Comparison of ENCODE assay signal across 14 mouse cellular contexts in genomic region chr4:118243791-118244190, GRCm38 (mm10). TPM values are rescaled to one million over a fixed set of nuclear protein-coding genes. Genes with fewer than 3 reads are reported as not detected.
DNase-seq lines count a peak whose midpoint lies in the region; ATAC-seq and TF ChIP-seq lines count a peak whose summit lies in the region.
"Had no signal": no experiment of that assay in that cellular context is flagged by ENCODE, and none has a peak within 500 bp of the region (broad histone marks: within the 10 kb centered on the region; RNA-seq: fewer than 3 reads in every experiment).

No protein-coding gene starts in this region.

- H3K4me3 ChIP-seq in embryonic facial prominence, embryonic 13.5 days, result no peak overlapping the region
- no peak overlapping the region for H3K4me3 ChIP-seq in kidney, embryonic 14.5 days (ENCODE audit: low read length)
- H3K4me3 ChIP-seq in midbrain, embryonic 11.5 days (ENCODE audit: low read depth, low read length), result no peak overlapping the region
- no peak overlapping the region for H3K4me3 ChIP-seq in heart, adult 2 months
- H3K4me3 ChIP-seq: heart, embryonic 13.5 days; left cerebral cortex, adult 2 months; liver, embryonic 15.5 days had no signal

- no peak for TF ChIP-seq POLR2A in brain, embryonic 14.5 days (IDR thresholded peaks at IDR 0.05; ENCODE audit: borderline replicate concordance, extremely low read depth, insufficient read depth, insufficient read length, poor library complexity, severe bottlenecking)
- TF ChIP-seq POLR2A in heart, adult 2 months (IDR thresholded peaks at IDR 0.05; ENCODE audit: insufficient read depth, low read depth, low read length), result no peak

- H3K36me3 ChIP-seq in embryonic facial prominence, embryonic 13.5 days, result peaks cover 68% of the 10 kb centered on the region
- peaks cover 51% of the 10 kb centered on the region for H3K36me3 ChIP-seq in kidney, embryonic 14.5 days (ENCODE audit: control insufficient read depth, insufficient read depth, low read length)
- H3K36me3 ChIP-seq in midbrain, embryonic 11.5 days (ENCODE audit: control insufficient read depth, insufficient read depth, low read length), result peaks cover 14% of the 10 kb centered on the region
- no peaks in the 10 kb centered on the region for H3K36me3 ChIP-seq in heart, adult 2 months (ENCODE audit: control insufficient read depth, insufficient read depth, low read length)

- peak overlapping the region; percentile 27; the same call in 1 of the 2 replicates for H3K9ac ChIP-seq in embryonic facial prominence, embryonic 13.5 days
- no peak overlapping the region for H3K9ac ChIP-seq in kidney, embryonic 14.5 days (ENCODE audit: low read depth, low read length)
- H3K9ac ChIP-seq in midbrain, embryonic 11.5 days (ENCODE audit: low read length), result no peak overlapping the region
- H3K9ac ChIP-seq in heart, adult 2 months (ENCODE audit: low read depth, low read length), result no peak overlapping the region
- H3K9ac ChIP-seq: heart, embryonic 13.5 days; liver, embryonic 15.5 days had no signal

- no peak for TF ChIP-seq EP300 in heart, adult 2 months (IDR thresholded peaks at IDR 0.05; ENCODE audit: insufficient read depth, low read depth, low read length)

- H3K79me2 ChIP-seq in heart, adult 2 months (replicated peaks; ENCODE audit: control insufficient read depth, insufficient read depth, low read length), result no peaks in the 10 kb centered on the region

- TF ChIP-seq CTCF in brain, embryonic 14.5 days (IDR thresholded peaks at IDR 0.05; ENCODE audit: borderline replicate concordance, extremely low read depth, insufficient read depth, insufficient read length), result no peak
- TF ChIP-seq CTCF in heart, adult 2 months (IDR thresholded peaks at IDR 0.05), result no peak

- ATAC-seq in embryonic facial prominence, embryonic 13.5 days (ENCODE audit: insufficient number of reproducible peaks, insufficient read depth, low FRiP score, low TSS enrichment, low read depth), result no peak
- peak; percentile 69 for ATAC-seq in kidney, embryonic 14.5 days (ENCODE audit: low FRiP score, low TSS enrichment)
- ATAC-seq in midbrain, embryonic 11.5 days (ENCODE audit: low FRiP score), result peak; percentile 38; the same call in 1 of the 2 replicates
- ATAC-seq: intestine, postnatal 0 days had no signal

- H3K9me3 ChIP-seq in embryonic facial prominence, embryonic 13.5 days, result no peaks in the 10 kb centered on the region
- H3K9me3 ChIP-seq in kidney, embryonic 14.5 days (ENCODE audit: control insufficient read depth, low read length), result no peaks in the 10 kb centered on the region
- no peaks in the 10 kb centered on the region for H3K9me3 ChIP-seq in midbrain, embryonic 11.5 days (ENCODE audit: control insufficient read depth, low read length)
- H3K9me3 ChIP-seq: heart, embryonic 13.5 days; liver, embryonic 15.5 days had no signal

- intact Hi-C loops in heart, adult 2 months (cut with DNase I), result no loop called here

- no peak overlapping the region for H3K4me2 ChIP-seq in embryonic facial prominence, embryonic 13.5 days
- H3K4me2 ChIP-seq in kidney, embryonic 14.5 days (replicated peaks; ENCODE audit: low read depth, low read length), result no peak overlapping the region
- H3K4me2 ChIP-seq in midbrain, embryonic 11.5 days, result no peak overlapping the region
- H3K4me2 ChIP-seq: heart, embryonic 13.5 days; liver, embryonic 15.5 days had no signal

- peak overlapping the region; percentile 62 for H3K27ac ChIP-seq in embryonic facial prominence, embryonic 13.5 days
- peak overlapping the region; percentile 75; the same call in 1 of the 2 replicates for H3K27ac ChIP-seq in kidney, embryonic 14.5 days (ENCODE audit: low read depth, low read length)
- no peak overlapping the region for H3K27ac ChIP-seq in midbrain, embryonic 11.5 days (ENCODE audit: low read depth, low read length)
- no peak overlapping the region for H3K27ac ChIP-seq in heart, adult 2 months
- H3K27ac ChIP-seq: heart, embryonic 13.5 days; left cerebral cortex, adult 2 months; liver, embryonic 15.5 days; macrophage had no signal

- WGBS in embryonic facial prominence, embryonic 13.5 days, result 46% methylated on average over 7 of the region's 7 CpGs
- WGBS in kidney, embryonic 14.5 days, result 53% methylated on average over 7 of the region's 7 CpGs
- 79% methylated on average over 7 of the region's 7 CpGs for WGBS in midbrain, embryonic 11.5 days
- WGBS in heart, adult 2 months, result 74% methylated on average over 7 of the region's 7 CpGs

- H3K27me3 ChIP-seq in embryonic facial prominence, embryonic 13.5 days, result no peaks in the 10 kb centered on the region
- no peaks in the 10 kb centered on the region for H3K27me3 ChIP-seq in kidney, embryonic 14.5 days (ENCODE audit: control insufficient read depth, insufficient read depth, low read length)
- no peaks in the 10 kb centered on the region for H3K27me3 ChIP-seq in midbrain, embryonic 11.5 days (ENCODE audit: control insufficient read depth, insufficient read depth, low read length)
- H3K27me3 ChIP-seq in heart, adult 2 months (ENCODE audit: control insufficient read depth, insufficient read depth, low read length), result no peaks in the 10 kb centered on the region
- H3K27me3 ChIP-seq: heart, embryonic 13.5 days; liver, embryonic 15.5 days had no signal

- H3K4me1 ChIP-seq in embryonic facial prominence, embryonic 13.5 days, result peaks cover 10% of the 10 kb centered on the region
- H3K4me1 ChIP-seq in kidney, embryonic 14.5 days (ENCODE audit: control insufficient read depth, insufficient read depth, low read length), result peaks cover 11% of the 10 kb centered on the region
- H3K4me1 ChIP-seq in midbrain, embryonic 11.5 days (ENCODE audit: control insufficient read depth, insufficient read depth, low read length), result no peaks in the 10 kb centered on the region
- H3K4me1 ChIP-seq in heart, adult 2 months (ENCODE audit: control insufficient read depth, insufficient read depth, low read length), result no peaks in the 10 kb centered on the region

- DNase-seq in brain, embryonic 14.5 days (ENCODE audit: low read depth), result peak; percentile 27
- no peak for DNase-seq in midbrain, embryonic 11.5 days (ENCODE audit: low spot score, missing footprints)
- DNase-seq in thymus, postnatal 36 days, result no peak
- no peak for DNase-seq in cerebellum, adult 8-10 months
- DNase-seq in gastrocnemius, postnatal 25 days, result no peak
- no peak for DNase-seq in heart, adult 2 months
- DNase-seq: embryo, embryonic 11 days had no signal

RNA-seq across cellular contexts. Expression of gene Ptprf, which starts 47.4 kb away (rescaled TPM):
- polyA plus RNA-seq in brain, embryonic 14.5 days (2012; rRNA removed), result 99.7 and 154 TPM in 2 replicates
- polyA plus RNA-seq in embryonic facial prominence, embryonic 13.5 days (2015; fragmentation: Nextera tagmentation; extraction: Ambion mirVana), result 79.8 and 88.8 TPM in 2 replicates
- 53.3 and 68.1 TPM in 2 replicates for polyA plus RNA-seq in kidney, embryonic 14.5 days (2014; fragmentation: Nextera tagmentation; extraction: Ambion mirVana)
- polyA plus RNA-seq in midbrain, embryonic 11.5 days (2014; fragmentation: Nextera tagmentation; extraction: Ambion mirVana), result 60.1 and 63.5 TPM in 2 replicates
- total RNA-seq in gastrocnemius, postnatal 25 days (2021), result 1 to 10 TPM; 3.7 to 4.8 TPM
- 1 to 10 TPM; 5.8 to 6.3 TPM for total RNA-seq in heart, adult 2 months (2021)
- polyA plus RNA-seq in heart, adult 2 months (2012; rRNA removed), result 6.6 and 7.8 TPM in 2 replicates

Comparison
In these comparisons a context has a peak if more than half of its experiments do, and no peak if none do; other contexts are left out.
1. H3K27ac ChIP-seq: peak in embryonic facial prominence, embryonic 13.5 days (single experiment) and kidney, embryonic 14.5 days (single experiment); none in midbrain, embryonic 11.5 days (single experiment) and heart, adult 2 months (single experiment).